Mouse (Mus musculus) testis, adult 2 months (tissue): ENCODE results near the gene Tbc1d16.
"Not testable (repeated sequence)": the region's sequence is repeated elsewhere in the genome, so short reads cannot be mapped to it uniquely, and the experiment has no call there.

Experiments used
- CTCF ChIP-seq: fragments of 200-500 bp; IDR thresholded peaks from 2 replicates; pipeline ENCODE4 v1.5.1; 2012; ENCODE audit warnings: low read depth, mild to moderate bottlenecking, inconsistent platforms, low read length, moderate library complexity; ENCODE audit not compliant: control insufficient read depth, insufficient read depth, insufficient replicate concordance
- POLR2A ChIP-seq: fragments of 200-500 bp; IDR thresholded peaks from 2 replicates; pipeline ENCODE4 v1.6.1; 2012; ENCODE audit warnings: low read depth, mild to moderate bottlenecking, inconsistent platforms, low read length, moderate library complexity; ENCODE audit not compliant: control insufficient read depth

GRCm38 (mm10) chr11:119245543-119245942 lies 17.2 kb upstream of the Tbc1d16 start:
- TF ChIP-seq CTCF, POLR2A: not testable (repeated sequence)
